Mouse (Mus musculus) liver, embryonic 16.5 days (tissue): Measurements from ENCODE around the gene Csrnp3. TPM values are rescaled to one million over a fixed set of nuclear protein-coding genes. Genes with fewer than 3 reads are reported as not detected.

Experiments
- ATAC-seq: fragments of 200-750 bp; cut with Nextera tagmentation; 2 replicates; pipeline ENCODE4 v1.8.0; 2017; ENCODE audit warnings: low read depth, mild to moderate bottlenecking, moderate number of reproducible peaks, moderate library complexity
- H3K27ac ChIP-seq: fragments of 300-500 bp; sonication (generic); 2 replicates; pipeline ENCODE4 v1.5.1; 2014; ENCODE audit warnings: mild to moderate bottlenecking, low read length
- H3K27me3 ChIP-seq: fragments of 300-500 bp; sonication (generic); 2 replicates; pipeline ENCODE4 v1.6.1; 2014; ENCODE audit warnings: low read depth, low read length, mixed read lengths; ENCODE audit not compliant: control insufficient read depth, insufficient read depth
- H3K36me3 ChIP-seq: fragments of 300-500 bp; sonication (generic); 2 replicates; pipeline ENCODE4 v1.6.1; 2014; ENCODE audit warnings: mild to moderate bottlenecking; ENCODE audit not compliant: control insufficient read depth, insufficient read depth
- H3K4me1 ChIP-seq: fragments of 300-500 bp; sonication (generic); 2 replicates; pipeline ENCODE4 v1.6.1; 2014; ENCODE audit warnings: low read depth, low read length, mixed read lengths; ENCODE audit not compliant: control insufficient read depth
- H3K4me2 ChIP-seq: fragments of 300-500 bp; sonication (generic); 2 replicates; pipeline ENCODE4 v1.6.1; 2014; ENCODE audit warnings: low read depth, low read length, mixed read lengths
- H3K4me3 ChIP-seq: fragments of 300-500 bp; sonication (generic); 2 replicates; pipeline ENCODE4 v1.5.1; 2014; ENCODE audit warnings: low read depth, mild to moderate bottlenecking, low read length
- H3K9ac ChIP-seq: fragments of 300-500 bp; sonication (generic); 2 replicates; pipeline ENCODE4 v1.6.1; 2014; ENCODE audit warnings: low read depth, low read length
- H3K9me3 ChIP-seq: fragments of 300-500 bp; sonication (generic); replicated peaks from 2 replicates; pipeline ENCODE4 v1.6.1; 2016; ENCODE audit warnings: low read length; ENCODE audit not compliant: control insufficient read depth
- WGBS: fragments of 180-500 bp; shearing (Covaris S2); extraction: QIAGEN DNeasy Blood & Tissue Kit; methylation state at CpG from one replicate; pipeline ENCODE4 v1.1.7; 2014; ENCODE audit not compliant: insufficient replicate concordance; 5-methylcytosine and 5-hydroxymethylcytosine counted together
- polyA plus RNA-seq: library from polyadenylated mRNA; unstranded; fragments of >200 nt; fragmentation: Nextera tagmentation; extraction: Ambion mirVana; gene quantifications from 2 replicates; pipeline ENCODE4 v1.2.1, GENCODE M21; 2015

The Csrnp3 gene
- polyA plus RNA-seq, 1 experiment from 2014 or later: not detected

- 76% methylated on average over 21 of the region's 21 CpGs for WGBS
- no peaks in the 10 kb centered on the region for H3K27me3 ChIP-seq
- H3K9ac ChIP-seq: no peak overlapping the region
- no peaks in the 10 kb centered on the region for H3K36me3 ChIP-seq
- no peak for ATAC-seq
- H3K4me1 ChIP-seq: no peaks in the 10 kb centered on the region
- no peak overlapping the region for H3K4me3 ChIP-seq
- no peak overlapping the region for H3K27ac ChIP-seq
- no peaks in the 10 kb centered on the region for H3K9me3 ChIP-seq
- no peak overlapping the region for H3K4me2 ChIP-seq
Observed at GRCm38 (mm10) chr2:66041203-66041916, 195.8 kb downstream of the Csrnp3 start.

- WGBS: 65% methylated on average over 9 of the region's 9 CpGs
- Histone ChIP-seq H3K4me2 (no peak overlapping the region), H3K36me3 (no peaks in the 10 kb centered on the region), H3K9me3 (no peaks in the 10 kb centered on the region), H3K27me3 (no peaks in the 10 kb centered on the region), H3K9ac (no peak overlapping the region), H3K4me3 (no peak overlapping the region), H3K4me1 (no peaks in the 10 kb centered on the region), H3K27ac (no peak overlapping the region)
- no peak for ATAC-seq
Observed at GRCm38 (mm10) chr2:66041917-66042419, 196.4 kb downstream of the Csrnp3 start.

DNA sequence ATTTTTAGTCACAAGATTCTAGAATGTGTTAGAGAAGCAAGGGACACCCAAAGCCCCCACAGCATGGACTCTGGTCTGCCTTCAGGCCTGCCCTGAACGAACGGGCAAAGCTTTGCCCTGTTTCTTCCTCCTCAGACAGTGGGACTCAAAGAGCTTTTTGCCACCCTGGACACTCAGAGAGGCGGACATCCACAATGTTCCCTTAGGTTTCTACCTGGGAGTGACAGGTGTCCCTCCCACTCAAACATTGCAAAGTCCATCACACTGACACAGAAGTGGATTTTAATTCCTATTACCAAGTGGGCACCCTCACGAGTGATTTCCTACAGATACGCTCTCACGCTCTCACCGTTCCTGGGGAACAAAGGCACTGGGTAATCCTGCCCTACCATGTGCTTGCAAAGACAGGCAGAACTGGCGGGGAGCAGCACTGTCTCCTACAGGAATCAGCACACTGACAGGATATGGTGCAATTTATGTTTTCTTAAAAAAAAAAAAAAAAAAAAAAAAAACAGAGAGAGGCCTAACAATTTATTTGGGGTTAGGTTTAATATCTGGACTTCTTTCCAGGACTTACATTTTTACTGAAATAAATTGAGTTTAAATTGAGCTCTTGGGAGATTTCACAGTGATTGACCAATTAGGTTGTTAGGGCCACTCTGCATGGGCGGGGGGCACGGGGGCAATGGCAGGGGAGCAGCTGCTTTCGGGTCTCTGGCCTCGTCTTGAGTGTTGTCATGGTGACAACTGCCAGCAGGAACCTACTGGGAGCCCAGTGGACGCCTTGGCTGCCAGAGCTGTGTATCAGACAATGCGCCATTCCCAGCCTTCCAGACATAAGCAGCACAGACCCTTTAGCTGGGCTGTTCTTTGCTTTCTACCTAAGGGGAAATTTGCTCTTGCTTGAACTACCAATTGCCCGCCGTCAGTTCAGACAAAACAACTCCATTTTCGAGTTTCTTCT is 198.2 kb downstream of the Csrnp3 start:
- H3K4me2 ChIP-seq: no peak overlapping the region
- ATAC-seq: no peak
- H3K4me3 ChIP-seq: no peak overlapping the region
- no peaks in the 10 kb centered on the region for H3K4me1 ChIP-seq
- H3K36me3 ChIP-seq: no peaks in the 10 kb centered on the region
- H3K9me3 ChIP-seq: peaks cover 5% of the 10 kb centered on the region; the same call in 1 of the 2 replicates
- H3K9ac ChIP-seq: no peak overlapping the region
- H3K27ac ChIP-seq: no peak overlapping the region
- H3K27me3 ChIP-seq: no peaks in the 10 kb centered on the region
- 68% methylated on average over 17 of the region's 17 CpGs for WGBS

GRCm38 (mm10) chr2:66044405-66045089 is 199.0 kb downstream of the Csrnp3 start:
- Histone ChIP-seq H3K4me2 (no peak overlapping the region), H3K27me3 (no peaks in the 10 kb centered on the region), H3K4me1 (no peaks in the 10 kb centered on the region), H3K36me3 (no peaks in the 10 kb centered on the region), H3K4me3 (no peak overlapping the region), H3K27ac (no peak overlapping the region), H3K9ac (no peak overlapping the region), H3K9me3 (peaks cover 5% of the 10 kb centered on the region; the same call in 1 of the 2 replicates)
- ATAC-seq: no peak
- WGBS: 86% methylated on average over 12 of the region's 12 CpGs

- H3K27me3 ChIP-seq: no peaks in the 10 kb centered on the region
- no peak overlapping the region for H3K4me3 ChIP-seq
- H3K27ac ChIP-seq: no peak overlapping the region
- no peaks in the 10 kb centered on the region for H3K36me3 ChIP-seq
- WGBS: 62% methylated on average over 10 of the region's 10 CpGs
- no peak overlapping the region for H3K4me2 ChIP-seq
- ATAC-seq: no peak
- no peaks in the 10 kb centered on the region for H3K4me1 ChIP-seq
- H3K9ac ChIP-seq: no peak overlapping the region
- H3K9me3 ChIP-seq: no peaks in the 10 kb centered on the region
Observed at GRCm38 (mm10) chr2:66063291-66063690, 217.7 kb downstream of the Csrnp3 start.

- 42% methylated on average over 6 of the region's 6 CpGs for WGBS
- H3K4me3 ChIP-seq: no peak overlapping the region
- no peak overlapping the region for H3K9ac ChIP-seq
- H3K36me3 ChIP-seq: no peaks in the 10 kb centered on the region
- H3K4me2 ChIP-seq: no peak overlapping the region
- H3K4me1 ChIP-seq: no peaks in the 10 kb centered on the region
- ATAC-seq: no peak
- H3K27ac ChIP-seq: no peak overlapping the region
- no peaks in the 10 kb centered on the region for H3K9me3 ChIP-seq
- H3K27me3 ChIP-seq: no peaks in the 10 kb centered on the region
Observed at GRCm38 (mm10) chr2:66069454-66069853, 223.9 kb downstream of the Csrnp3 start.

DNA sequence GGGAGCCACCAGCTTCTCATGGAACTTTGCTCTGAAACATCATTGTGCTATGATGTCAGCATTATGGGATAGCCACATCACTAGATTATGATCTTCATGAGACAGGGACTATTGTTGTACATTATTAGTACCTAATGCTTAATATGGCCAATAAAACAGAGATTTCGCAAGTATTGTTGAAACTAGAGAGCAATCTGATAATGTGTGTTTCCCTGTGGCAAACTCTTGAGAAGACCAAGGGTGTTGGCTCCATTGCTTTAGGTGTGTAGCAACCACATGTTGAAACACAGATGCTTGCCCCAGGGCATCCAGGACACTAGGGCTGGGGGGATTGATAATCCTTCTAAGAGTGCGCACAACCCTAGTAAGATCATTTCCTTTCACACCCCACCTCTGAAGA is 235.2 kb downstream of the Csrnp3 start:
- WGBS: 79% methylated on average over 2 of the region's 2 CpGs
- no peak for ATAC-seq
- H3K4me2 ChIP-seq: no peak overlapping the region
- H3K36me3 ChIP-seq: no peaks in the 10 kb centered on the region
- no peaks in the 10 kb centered on the region for H3K9me3 ChIP-seq
- no peak overlapping the region for H3K27ac ChIP-seq
- no peaks in the 10 kb centered on the region for H3K27me3 ChIP-seq
- no peak overlapping the region for H3K4me3 ChIP-seq
- H3K9ac ChIP-seq: no peak overlapping the region
- H3K4me1 ChIP-seq: no peaks in the 10 kb centered on the region
